Mouse (Mus musculus): ENCODE measurements around the gene C1galt1.

DNA sequence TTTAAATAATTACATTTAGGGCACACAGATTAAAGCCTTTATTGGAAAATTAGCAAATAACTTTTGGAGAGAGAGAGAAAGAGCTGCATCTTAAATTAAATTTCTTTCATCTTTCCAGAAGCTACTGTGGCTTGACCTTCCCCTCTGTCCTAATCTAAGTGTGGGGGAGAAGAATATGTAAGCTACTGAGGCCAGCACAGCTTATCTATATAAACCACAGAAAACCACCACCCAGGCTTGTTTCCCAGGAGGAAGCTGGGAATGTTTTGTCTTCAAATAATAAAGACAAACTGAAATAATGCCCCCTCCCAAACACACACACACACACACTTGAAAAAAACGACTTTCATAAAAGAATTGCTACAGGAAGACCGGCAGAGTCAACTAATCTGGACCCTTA, 30.5 kb upstream of the C1galt1 start:
- no peak for TF ChIP-seq POLR2A (IDR thresholded peaks at IDR 0.05; ENCODE audit: low read depth, low read length)
- no peak for TF ChIP-seq CTCF (IDR thresholded peaks at IDR 0.05; ENCODE audit: extremely low read depth, insufficient read length, insufficient replicate concordance, low read depth, low read length)
